Mouse (Mus musculus): ENCODE measurements at regions not wholly inside any gene's neighbourhood (a gene's known extent, or its start where the extent isn't known, plus 50 kb on each side); places are given as distances from the start of the nearest gene placed in this dataset.

GRCm38 (mm10) chr6:147788095-147788494 lies 259.0 kb upstream of the Far2 start:
- no peak for TF ChIP-seq ZC3H11A (IDR thresholded peaks at IDR 0.05; ENCODE audit: low read depth, low read length)
- TF ChIP-seq EP300 (IDR thresholded peaks at IDR 0.05; ENCODE audit: low read length) = no peak
- no peak for TF ChIP-seq MYC (IDR thresholded peaks at IDR 0.05; ENCODE audit: low read depth, low read length)
- no peak for TF ChIP-seq CTCF (conservative IDR thresholded peaks at IDR 0.05 in 1 of 2, IDR thresholded peaks at IDR 0.05 in 1 of 2; ENCODE audit: low read depth in 2 of 2, low read length in 2 of 2)
- TF ChIP-seq UBTF (IDR thresholded peaks at IDR 0.05; ENCODE audit: low read depth, low read length) = no peak
- no peak for TF ChIP-seq POLR2A (IDR thresholded peaks at IDR 0.05; ENCODE audit: low read depth, low read length)
- no peak for TF ChIP-seq CHD2 (IDR thresholded peaks at IDR 0.05; ENCODE audit: low read length)
- no peak for TF ChIP-seq BHLHE40 (IDR thresholded peaks at IDR 0.05; ENCODE audit: low read depth, low read length)
- TF ChIP-seq ELF1 (IDR thresholded peaks at IDR 0.05; ENCODE audit: low read depth, low read length) = no peak

Data from CH12.LX (cell line).